Mouse (Mus musculus): ENCODE results near the gene Slc9a5.

GRCm38 (mm10) chr8:105393915-105394314 is 45.3 kb downstream of the Slc9a5 start:
- TF ChIP-seq CTCF (IDR thresholded peaks at IDR 0.05), result no peak
- no peak for TF ChIP-seq POLR2A (IDR thresholded peaks at IDR 0.05; ENCODE audit: insufficient read depth, low read depth, low read length)

Measured in heart, adult 2 months (tissue).